Mouse (Mus musculus) E14TG2a.4 (cell line): ENCODE data around the gene Coa5.

Experiments used
- CTCF ChIP-seq: conservative IDR thresholded peaks from 2 replicates; pipeline ENCODE4 v1.5.1; 2014; ENCODE audit warnings: low read length
- NANOG ChIP-seq: IDR thresholded peaks from 2 replicates; pipeline ENCODE4 v1.6.1; 2014; ENCODE audit warnings: borderline replicate concordance, low read length, mixed read lengths
- POU5F1 ChIP-seq: IDR thresholded peaks from 2 replicates; pipeline ENCODE4 v1.6.1; 2014; ENCODE audit warnings: low read length, borderline replicate concordance

GRCm38 (mm10) chr1:37378095-37378494 lies 51.8 kb downstream of the Coa5 start:
- TF ChIP-seq CTCF (no peak), POU5F1 (no peak), NANOG (no peak)
